Mouse (Mus musculus) lung, embryonic 15.5 days (tissue): ENCODE measurements at regions not wholly inside any gene's neighbourhood (a gene's known extent, or its start where the extent isn't known, plus 50 kb on each side); places are given as distances from the start of the nearest gene placed in this dataset.

Experiments used
- ATAC-seq: fragments of 200-750 bp; cut with Nextera tagmentation; 2 replicates; pipeline ENCODE4 v1.8.0; 2017; ENCODE audit warnings: moderate number of reproducible peaks, borderline replicate concordance; ENCODE audit not compliant: low FRiP score, low TSS enrichment; ENCODE audit errors: extremely low read depth
- H3K27ac ChIP-seq: fragments of 300-500 bp; sonication (generic); 2 replicates; pipeline ENCODE4 v1.5.1; 2015; ENCODE audit warnings: moderate library complexity, mild to moderate bottlenecking, inconsistent platforms
- H3K27me3 ChIP-seq: fragments of 300-500 bp; sonication (generic); 2 replicates; pipeline ENCODE4 v1.6.1; 2015; ENCODE audit warnings: inconsistent platforms
- H3K36me3 ChIP-seq: fragments of 300-500 bp; sonication (generic); 2 replicates; pipeline ENCODE4 v1.6.1; 2015; ENCODE audit warnings: inconsistent platforms
- H3K4me1 ChIP-seq: fragments of 300-500 bp; sonication (generic); 2 replicates; pipeline ENCODE4 v1.6.1; 2015; ENCODE audit warnings: inconsistent platforms
- H3K4me2 ChIP-seq: fragments of 300-500 bp; sonication (generic); 2 replicates; pipeline ENCODE4 v1.6.1; 2015; ENCODE audit warnings: inconsistent platforms, mild to moderate bottlenecking, moderate library complexity
- H3K4me3 ChIP-seq: fragments of 300-500 bp; sonication (generic); 2 replicates; pipeline ENCODE4 v1.5.1; 2015; ENCODE audit warnings: mild to moderate bottlenecking, inconsistent platforms
- H3K9ac ChIP-seq: fragments of 300-500 bp; sonication (generic); 2 replicates; pipeline ENCODE4 v1.6.1; 2015; ENCODE audit warnings: inconsistent platforms
- H3K9me3 ChIP-seq: fragments of 300-500 bp; sonication (generic); 2 replicates; pipeline ENCODE4 v1.6.1; 2016; ENCODE audit warnings: inconsistent platforms
- WGBS: fragments of 180-500 bp; shearing (Covaris S2); methylation state at CpG from one replicate; pipeline ENCODE4 v1.1.7; 2015; 5-methylcytosine and 5-hydroxymethylcytosine counted together

GRCm38 (mm10) chr14:62030059-62030458 lies 262.3 kb upstream of the Rnaseh2b start:
- Histone ChIP-seq H3K9me3 (no peaks in the 10 kb centered on the region), H3K4me1 (no peaks in the 10 kb centered on the region), H3K27ac (0 out of 2 replicates have a peak overlapping the region, but pooled peaks have one; percentile 1), H3K9ac (no peak overlapping the region), H3K27me3 (no peaks in the 10 kb centered on the region), H3K4me3 (no peak overlapping the region), H3K36me3 (no peaks in the 10 kb centered on the region), H3K4me2 (no peak overlapping the region)
- WGBS, result 44% methylated on average over 7 of the region's 7 CpGs
- 0 out of 2 replicates have a peak, but pooled peaks have one; percentile 28 for ATAC-seq

DNA sequence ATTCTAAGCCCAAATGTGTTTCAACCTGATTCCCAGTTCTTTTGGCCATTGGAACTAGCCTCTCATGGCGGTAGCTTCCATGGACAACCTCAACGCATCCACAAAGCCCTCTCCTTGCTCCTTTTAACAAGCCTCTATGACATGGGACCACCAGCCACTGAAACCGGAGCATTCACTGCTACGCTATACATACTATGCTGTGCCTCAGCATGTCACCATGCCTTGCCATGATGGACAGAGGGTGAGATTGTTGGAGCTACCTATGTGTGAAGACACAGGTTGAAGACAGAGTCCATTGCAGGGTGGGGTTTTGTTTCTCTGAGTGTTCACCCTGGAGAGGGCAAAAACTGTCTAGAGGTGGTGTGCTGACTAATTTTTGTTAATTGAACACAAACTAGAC lies 258.7 kb upstream of the Rnaseh2b start:
- H3K4me2 ChIP-seq, result no peak overlapping the region
- WGBS, result 94% methylated on average over 4 of the region's 4 CpGs
- no peaks in the 10 kb centered on the region for H3K9me3 ChIP-seq
- no peak for ATAC-seq
- H3K27me3 ChIP-seq, result no peaks in the 10 kb centered on the region
- no peak overlapping the region for H3K27ac ChIP-seq
- no peak overlapping the region for H3K4me3 ChIP-seq
- H3K36me3 ChIP-seq, result no peaks in the 10 kb centered on the region
- H3K9ac ChIP-seq, result no peak overlapping the region
- H3K4me1 ChIP-seq, result no peaks in the 10 kb centered on the region

GRCm38 (mm10) chr14:62034664-62035063 lies 257.7 kb upstream of the Rnaseh2b start:
- no peaks in the 10 kb centered on the region for H3K36me3 ChIP-seq
- no peak overlapping the region for H3K9ac ChIP-seq
- no peaks in the 10 kb centered on the region for H3K9me3 ChIP-seq
- no peak for ATAC-seq
- no peak overlapping the region for H3K4me2 ChIP-seq
- no peaks in the 10 kb centered on the region for H3K27me3 ChIP-seq
- H3K4me3 ChIP-seq, result no peak overlapping the region
- 48% methylated on average over 4 of the region's 4 CpGs for WGBS
- H3K27ac ChIP-seq, result no peak overlapping the region
- H3K4me1 ChIP-seq, result no peaks in the 10 kb centered on the region

GRCm38 (mm10) chr14:62035416-62035815 lies 257.0 kb upstream of the Rnaseh2b start:
- no peaks in the 10 kb centered on the region for H3K36me3 ChIP-seq
- no peak overlapping the region for H3K9ac ChIP-seq
- no peaks in the 10 kb centered on the region for H3K9me3 ChIP-seq
- H3K4me2 ChIP-seq, result no peak overlapping the region
- ATAC-seq, result no peak
- H3K27ac ChIP-seq, result no peak overlapping the region
- 85% methylated on average over 3 of the region's 3 CpGs for WGBS
- H3K4me1 ChIP-seq, result no peaks in the 10 kb centered on the region
- H3K27me3 ChIP-seq, result no peaks in the 10 kb centered on the region
- H3K4me3 ChIP-seq, result no peak overlapping the region

DNA sequence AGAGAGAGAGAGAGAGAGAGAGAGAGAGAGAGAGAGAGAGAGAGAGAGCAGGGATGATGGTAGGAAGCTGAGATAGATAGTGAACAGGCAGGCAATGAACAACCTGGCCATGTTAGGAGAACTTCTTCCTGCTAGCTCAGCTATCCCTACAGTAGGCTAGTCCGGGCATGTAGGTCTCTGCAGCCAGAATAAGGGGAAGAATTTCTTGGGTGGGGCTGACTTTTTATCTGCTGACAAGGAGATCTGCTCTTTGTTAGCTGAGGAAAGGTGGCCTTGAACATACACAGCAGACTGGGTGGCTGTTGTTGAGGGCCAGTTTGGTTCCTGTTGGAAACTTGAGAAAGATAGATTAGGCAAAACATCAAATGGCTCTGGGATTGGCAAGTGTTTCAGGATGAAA lies 254.9 kb upstream of the Rnaseh2b start:
- no peak for ATAC-seq
- H3K9me3 ChIP-seq, result no peaks in the 10 kb centered on the region
- no peak overlapping the region for H3K27ac ChIP-seq
- no peak overlapping the region for H3K4me2 ChIP-seq
- no peaks in the 10 kb centered on the region for H3K36me3 ChIP-seq
- H3K9ac ChIP-seq, result no peak overlapping the region
- no peak overlapping the region for H3K4me3 ChIP-seq
- H3K27me3 ChIP-seq, result no peaks in the 10 kb centered on the region
- WGBS, result 55% methylated on average over 1 of the region's 1 CpGs
- H3K4me1 ChIP-seq, result no peaks in the 10 kb centered on the region

- no peaks in the 10 kb centered on the region for H3K36me3 ChIP-seq
- no peaks in the 10 kb centered on the region for H3K27me3 ChIP-seq
- H3K27ac ChIP-seq, result no peak overlapping the region
- 88% methylated on average over 5 of the region's 5 CpGs for WGBS
- no peaks in the 10 kb centered on the region for H3K9me3 ChIP-seq
- ATAC-seq, result no peak
- no peak overlapping the region for H3K4me2 ChIP-seq
- no peak overlapping the region for H3K9ac ChIP-seq
- H3K4me1 ChIP-seq, result no peaks in the 10 kb centered on the region
- H3K4me3 ChIP-seq, result no peak overlapping the region
Observed at GRCm38 (mm10) chr14:62037917-62038316, 254.5 kb upstream of the Rnaseh2b start.

DNA sequence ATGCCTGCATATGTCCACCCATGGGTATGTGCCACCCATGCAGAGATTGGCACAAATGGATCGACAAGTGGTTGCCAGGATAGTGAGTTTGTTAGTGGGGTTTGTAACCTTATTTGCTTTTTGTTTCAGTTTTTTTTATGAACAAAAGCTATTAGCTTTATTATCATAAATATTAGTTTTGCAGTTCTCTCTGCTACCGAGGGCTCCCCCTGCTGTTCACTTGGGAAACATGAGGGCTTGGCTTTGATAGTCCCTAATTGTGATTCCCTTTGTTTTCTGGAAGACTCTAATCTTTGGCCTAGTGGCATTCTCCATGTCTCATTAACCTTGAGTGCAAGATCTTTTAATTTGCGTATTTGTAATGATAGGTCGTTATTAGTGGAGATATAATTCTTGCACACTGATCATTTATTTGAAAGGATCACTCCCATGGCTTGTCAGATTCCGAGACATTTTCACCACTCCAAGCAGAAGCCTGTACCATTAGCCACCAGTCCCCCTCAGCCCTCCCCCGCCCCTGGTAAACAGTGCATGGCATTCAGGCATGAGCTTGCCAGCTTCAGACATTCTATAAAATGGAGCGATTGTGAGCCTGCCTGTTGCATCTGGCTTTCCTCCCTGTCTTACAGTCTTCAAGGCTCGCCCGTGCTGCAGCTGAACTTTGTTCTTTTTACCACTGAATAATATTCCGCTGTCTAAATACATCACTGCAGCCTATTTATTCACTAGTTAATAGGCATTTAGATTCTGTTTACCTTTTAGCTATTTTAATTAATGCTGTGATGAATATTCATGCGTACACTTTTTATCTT lies 249.9 kb upstream of the Rnaseh2b start:
- ATAC-seq, result no peak
- Histone ChIP-seq H3K27me3 (no peaks in the 10 kb centered on the region), H3K9me3 (no peaks in the 10 kb centered on the region), H3K36me3 (no peaks in the 10 kb centered on the region), H3K4me3 (no peak overlapping the region), H3K27ac (no peak overlapping the region), H3K9ac (no peak overlapping the region), H3K4me1 (no peaks in the 10 kb centered on the region), H3K4me2 (no peak overlapping the region)
- WGBS, result 64% methylated on average over 11 of the region's 11 CpGs

- Histone ChIP-seq H3K27me3 (no peaks in the 10 kb centered on the region), H3K4me2 (no peak overlapping the region), H3K4me1 (no peaks in the 10 kb centered on the region), H3K4me3 (no peak overlapping the region), H3K9ac (no peak overlapping the region), H3K9me3 (no peaks in the 10 kb centered on the region), H3K36me3 (no peaks in the 10 kb centered on the region), H3K27ac (no peak overlapping the region)
- no peak for ATAC-seq
- WGBS, result 84% methylated on average over 4 of the region's 4 CpGs
Observed at GRCm38 (mm10) chr14:62043117-62043422, 249.3 kb upstream of the Rnaseh2b start.

- 88% methylated on average over 6 of the region's 6 CpGs for WGBS
- Histone ChIP-seq H3K27ac (no peak overlapping the region), H3K4me1 (no peaks in the 10 kb centered on the region), H3K36me3 (no peaks in the 10 kb centered on the region), H3K4me2 (no peak overlapping the region), H3K9ac (no peak overlapping the region), H3K4me3 (no peak overlapping the region), H3K27me3 (no peaks in the 10 kb centered on the region), H3K9me3 (no peaks in the 10 kb centered on the region)
- ATAC-seq, result no peak
Observed at GRCm38 (mm10) chr14:62050941-62051340, 241.4 kb upstream of the Rnaseh2b start.

GRCm38 (mm10) chr14:62051923-62052322 lies 240.5 kb upstream of the Rnaseh2b start:
- H3K9me3 ChIP-seq, result no peaks in the 10 kb centered on the region
- H3K27me3 ChIP-seq, result no peaks in the 10 kb centered on the region
- H3K4me3 ChIP-seq, result no peak overlapping the region
- H3K4me2 ChIP-seq, result no peak overlapping the region
- 20% methylated on average over 1 of the region's 1 CpGs for WGBS
- H3K4me1 ChIP-seq, result peaks cover 5% of the 10 kb centered on the region; the same call in 1 of the 2 replicates
- no peak for ATAC-seq
- H3K9ac ChIP-seq, result no peak overlapping the region
- no peak overlapping the region for H3K27ac ChIP-seq
- H3K36me3 ChIP-seq, result no peaks in the 10 kb centered on the region

DNA sequence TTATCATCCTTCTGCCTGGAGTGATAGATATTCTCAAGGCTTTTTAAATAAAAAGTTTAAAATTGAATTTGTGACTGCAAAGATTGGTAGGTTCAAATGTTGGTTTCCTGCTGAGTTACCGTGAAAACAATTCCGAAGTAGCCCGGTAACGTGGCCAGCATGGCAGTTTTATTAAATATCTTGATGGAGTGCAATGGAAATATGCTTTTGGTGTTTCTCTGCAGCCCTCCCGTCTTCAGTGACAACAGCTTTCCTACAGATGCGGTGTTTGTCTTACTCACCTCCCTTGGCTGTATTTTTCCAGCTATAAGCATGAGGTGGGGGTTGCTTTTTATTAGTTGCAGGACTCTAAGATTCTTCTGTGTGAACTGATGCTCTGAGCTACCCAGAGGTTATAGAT lies 239.4 kb upstream of the Rnaseh2b start:
- H3K27me3 ChIP-seq, result no peaks in the 10 kb centered on the region
- H3K4me3 ChIP-seq, result no peak overlapping the region
- no peaks in the 10 kb centered on the region for H3K36me3 ChIP-seq
- H3K4me1 ChIP-seq, result peaks cover 13% of the 10 kb centered on the region
- 62% methylated on average over 6 of the region's 6 CpGs for WGBS
- no peak overlapping the region for H3K4me2 ChIP-seq
- no peak overlapping the region for H3K9ac ChIP-seq
- H3K9me3 ChIP-seq, result no peaks in the 10 kb centered on the region
- no peak overlapping the region for H3K27ac ChIP-seq
- no peak for ATAC-seq

DNA sequence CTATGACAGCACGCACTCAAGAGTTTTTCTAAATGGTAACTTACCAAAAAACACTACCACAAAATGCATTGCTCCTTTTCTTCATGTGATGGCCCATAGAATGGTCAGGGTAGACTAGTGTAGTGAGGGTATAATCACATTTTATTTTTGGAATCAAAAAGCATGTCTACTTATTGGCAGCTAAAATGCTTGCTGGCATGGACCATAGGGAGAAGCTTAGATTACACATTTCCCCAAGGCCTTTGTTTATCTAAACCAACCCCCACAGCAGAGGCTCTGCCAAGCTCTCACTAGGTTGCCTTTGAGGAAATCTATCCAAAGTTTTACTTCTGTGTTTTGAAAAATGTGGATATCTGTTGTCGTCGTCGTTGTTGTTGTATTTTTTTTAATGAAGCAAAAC lies 235.3 kb upstream of the Rnaseh2b start:
- Histone ChIP-seq H3K27ac (peak overlapping the region; percentile 60), H3K4me1 (peaks cover 14% of the 10 kb centered on the region), H3K9me3 (no peaks in the 10 kb centered on the region), H3K4me3 (no peak overlapping the region), H3K9ac (no peak overlapping the region), H3K27me3 (no peaks in the 10 kb centered on the region), H3K36me3 (no peaks in the 10 kb centered on the region), H3K4me2 (no peak overlapping the region)
- peak; percentile 70; the same call in 1 of the 2 replicates for ATAC-seq
- WGBS, result 53% methylated on average over 4 of the region's 4 CpGs

DNA sequence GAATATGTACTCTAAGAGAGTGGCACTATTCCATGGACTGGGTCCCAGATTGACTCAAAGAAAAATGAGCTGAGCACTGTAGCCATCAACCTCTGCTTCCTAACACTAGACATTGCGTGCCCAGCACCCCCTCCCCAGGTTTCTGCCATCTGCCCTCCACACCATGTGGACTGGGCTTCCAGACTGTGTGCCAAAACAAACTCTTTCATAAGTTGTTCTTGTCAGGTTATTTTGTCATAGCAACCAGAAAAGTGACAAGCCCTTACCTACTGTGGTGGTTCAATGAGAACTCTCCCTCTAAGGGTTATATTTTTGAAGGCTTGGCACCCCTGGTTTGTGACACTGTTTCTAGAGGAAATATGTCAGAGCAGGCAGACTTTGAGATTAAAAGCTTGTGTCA lies 234.3 kb upstream of the Rnaseh2b start:
- Histone ChIP-seq H3K27ac (peak overlapping the region; percentile 60; the same call in 1 of the 2 replicates), H3K4me2 (no peak overlapping the region), H3K9ac (no peak overlapping the region), H3K4me3 (no peak overlapping the region), H3K9me3 (no peaks in the 10 kb centered on the region), H3K4me1 (peaks cover 14% of the 10 kb centered on the region), H3K27me3 (no peaks in the 10 kb centered on the region), H3K36me3 (no peaks in the 10 kb centered on the region)
- 80% methylated on average over 1 of the region's 1 CpGs for WGBS
- no peak for ATAC-seq
